Mouse (Mus musculus) forebrain, postnatal 0 days (tissue): Measurements from ENCODE around the gene Ube2k. TPM values are rescaled to one million over a fixed set of nuclear protein-coding genes. Genes with fewer than 3 reads are reported as not detected.

Source experiments
- ATAC-seq: fragments of 200-750 bp; cut with Nextera tagmentation; 2 replicates; pipeline ENCODE4 v1.8.0; 2017; ENCODE audit warnings: mild to moderate bottlenecking, moderate library complexity
- DNase-seq: peaks from one replicate; pipeline ENCODE4 v3.0.0-alpha.2; 2015
- H3K27ac ChIP-seq: fragments of 300-500 bp; sonication (generic); 2 replicates; pipeline ENCODE4 v1.5.1; 2014; ENCODE audit warnings: low read depth, mild to moderate bottlenecking, antibody characterized with exemption, low read length, moderate library complexity, mixed read lengths
- H3K27me3 ChIP-seq: fragments of 300-500 bp; sonication (generic); 2 replicates; pipeline ENCODE4 v1.6.1; 2014; ENCODE audit warnings: mild to moderate bottlenecking, low read length, mixed read lengths; ENCODE audit not compliant: insufficient read depth
- H3K36me3 ChIP-seq: fragments of 300-500 bp; sonication (generic); 2 replicates; pipeline ENCODE4 v1.6.1; 2014; ENCODE audit warnings: mild to moderate bottlenecking, moderate library complexity; ENCODE audit not compliant: insufficient read depth
- H3K4me1 ChIP-seq: fragments of 300-500 bp; sonication (generic); 2 replicates; pipeline ENCODE4 v1.6.1; 2014; ENCODE audit warnings: antibody characterized with exemption; ENCODE audit not compliant: insufficient read depth
- H3K4me2 ChIP-seq: fragments of 300-500 bp; sonication (generic); 2 replicates; pipeline ENCODE4 v1.6.1; 2014; ENCODE audit warnings: low read depth, mild to moderate bottlenecking, moderate library complexity
- H3K4me3 ChIP-seq: fragments of 300-500 bp; sonication (generic); 2 replicates; pipeline ENCODE4 v1.5.1; 2014; ENCODE audit warnings: low read depth, low read length, mixed read lengths
- H3K9ac ChIP-seq: fragments of 300-500 bp; sonication (generic); 2 replicates; pipeline ENCODE4 v1.6.1; 2014; ENCODE audit warnings: mild to moderate bottlenecking
- H3K9me3 ChIP-seq: fragments of 300-500 bp; sonication (generic); 2 replicates; pipeline ENCODE4 v1.6.1; 2016; ENCODE audit warnings: low read length
- CTCF ChIP-seq: sonication (generic); IDR thresholded peaks from 2 replicates; pipeline ENCODE4 v1.5.1; 2016; ENCODE audit warnings: antibody characterized with exemption, control low read depth, low read depth
- WGBS: fragments of 180-500 bp; shearing (Covaris S2); extraction: QIAGEN DNeasy Blood & Tissue Kit; methylation state at CpG from one replicate; pipeline ENCODE4 v1.1.7; 2014; 5-methylcytosine and 5-hydroxymethylcytosine counted together
- polyA plus RNA-seq: library from polyadenylated mRNA; unstranded; fragments of >200 nt; fragmentation: Nextera tagmentation; extraction: Ambion mirVana; gene quantifications from 2 replicates; pipeline ENCODE4 v1.2.1, GENCODE M21; 2015
- total RNA-seq: library from RNA; depleted of rRNA; stranded (reverse); fragments of >200 nt; gene quantifications from 2 replicates; pipeline ENCODE4 v1.2.3, GENCODE M21; 2014

The Ube2k gene
- total and polyA plus RNA-seq, 2 experiments from 2014 or later: 55.8 to 207 TPM

DNA sequence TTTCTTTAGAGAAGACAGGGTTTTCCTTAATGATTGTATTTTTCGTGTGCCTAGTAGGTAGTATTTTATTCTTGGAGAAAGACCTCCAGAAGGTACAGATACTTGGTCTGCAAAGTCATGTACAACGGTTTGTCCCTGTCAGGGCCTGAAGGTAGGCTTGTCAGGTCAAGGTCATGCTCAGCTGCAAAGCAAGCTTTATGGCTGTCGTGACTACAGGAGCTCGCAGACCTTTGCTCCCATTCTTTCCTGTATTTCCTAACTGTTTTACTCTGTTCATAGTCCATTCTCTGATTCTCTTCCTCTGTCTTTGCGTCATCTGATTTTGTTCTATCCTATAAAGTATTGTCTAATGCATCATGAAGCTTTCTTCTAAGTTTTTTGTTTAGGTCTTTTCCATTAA, 49.3 kb downstream of the Ube2k start:
- no peak for ATAC-seq

DNA sequence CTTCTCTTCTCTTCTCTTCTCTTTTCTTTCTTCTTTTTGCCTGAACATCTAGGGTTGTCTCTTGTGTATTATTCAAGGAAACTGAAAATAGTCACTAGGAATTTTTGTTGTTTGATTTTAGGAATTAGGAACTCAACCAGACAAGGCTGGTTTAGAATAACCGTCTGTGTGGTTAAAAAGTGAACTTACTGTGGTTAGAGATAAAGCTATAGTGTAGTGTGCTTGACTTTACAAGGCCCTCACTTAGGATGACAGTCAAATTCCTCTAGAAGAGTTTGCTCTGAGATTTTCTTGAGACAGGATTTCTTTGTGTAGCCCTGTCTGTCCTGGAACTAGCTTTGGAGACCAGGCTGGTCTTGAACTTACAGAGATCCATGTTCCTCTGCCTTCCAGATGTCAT, 53.2 kb downstream of the Ube2k start:
- DNase-seq (no peak), ATAC-seq (no peak)
- no peak for TF ChIP-seq CTCF
- H3K9me3 ChIP-seq: no peaks in the 10 kb centered on the region
- no peak overlapping the region for H3K9ac ChIP-seq
- no peak overlapping the region for H3K4me3 ChIP-seq
- no peak overlapping the region for H3K27ac ChIP-seq
- H3K4me2 ChIP-seq: no peak overlapping the region
- peaks cover 10% of the 10 kb centered on the region; the same call in 1 of the 2 replicates for H3K36me3 ChIP-seq
- no peaks in the 10 kb centered on the region for H3K4me1 ChIP-seq
- 95% methylated on average over 1 of the region's 1 CpGs for WGBS
- H3K27me3 ChIP-seq: no peaks in the 10 kb centered on the region

More for the DNA sequence above, 49.3 kb downstream of the Ube2k start:
- Histone ChIP-seq H3K27ac (no peak overlapping the region), H3K4me2 (no peak overlapping the region), H3K27me3 (no peaks in the 10 kb centered on the region), H3K4me3 (no peak overlapping the region), H3K36me3 (peaks cover 2% of the 10 kb centered on the region), H3K9me3 (no peaks in the 10 kb centered on the region), H3K9ac (no peak overlapping the region), H3K4me1 (no peaks in the 10 kb centered on the region)
- TF ChIP-seq CTCF: no peak
- 95% methylated on average over 5 of the region's 5 CpGs for whole genome bisulfite sequencing
- no peak for DNase-seq

DNA sequence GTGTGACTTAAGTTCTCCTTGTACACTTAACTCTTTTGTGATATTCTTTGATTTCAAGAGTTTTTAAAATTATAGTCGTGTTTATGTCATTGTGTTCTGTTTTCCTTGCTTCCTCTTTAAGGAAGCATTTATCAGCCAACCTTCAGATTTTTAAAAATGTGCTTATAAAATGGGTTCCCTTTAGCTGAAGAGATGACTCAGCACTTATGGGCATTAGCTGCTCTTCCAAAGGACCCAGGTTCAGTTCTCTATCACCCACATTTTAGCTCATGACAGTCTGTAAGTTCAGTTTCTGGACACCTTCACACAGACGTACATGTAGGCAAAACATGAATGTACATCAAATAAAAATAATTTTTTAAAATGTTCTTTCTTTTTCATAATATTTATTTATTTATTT, 55.4 kb downstream of the Ube2k start:
- WGBS: 86% methylated on average over 2 of the region's 2 CpGs
- peaks cover 13% of the 10 kb centered on the region; the same call in 1 of the 2 replicates for H3K36me3 ChIP-seq
- no peak for TF ChIP-seq CTCF

DNA sequence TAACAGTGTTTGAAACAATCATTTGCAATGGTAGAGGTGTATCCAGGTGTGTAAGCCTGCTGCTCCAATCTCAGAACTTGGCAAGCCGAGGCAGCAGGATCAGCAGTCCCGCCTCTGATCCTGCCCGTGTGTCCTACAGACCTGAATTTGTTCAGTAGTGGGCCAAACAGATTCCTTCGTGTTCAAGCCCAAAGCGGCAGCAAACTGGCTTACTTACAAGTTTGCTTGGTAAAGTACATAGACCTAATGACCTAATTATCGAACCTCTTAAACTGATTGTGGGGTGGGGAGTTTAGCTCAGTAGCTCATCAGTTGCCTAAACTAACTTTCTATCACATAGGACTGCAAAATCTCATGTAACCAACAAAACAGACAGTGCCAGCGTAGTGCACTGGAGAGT, 62.6 kb downstream of the Ube2k start:
- H3K27me3 ChIP-seq: no peaks in the 10 kb centered on the region
- WGBS: 88% methylated on average over 7 of the region's 7 CpGs
- ATAC-seq: no peak
- H3K4me1 ChIP-seq: no peaks in the 10 kb centered on the region
- no peak overlapping the region for H3K4me3 ChIP-seq
- TF ChIP-seq CTCF: no peak
- peaks cover 20% of the 10 kb centered on the region for H3K36me3 ChIP-seq
- no peak for DNase-seq
- no peak overlapping the region for H3K27ac ChIP-seq
- H3K9ac ChIP-seq: no peak overlapping the region
- no peak overlapping the region for H3K4me2 ChIP-seq
- H3K9me3 ChIP-seq: no peaks in the 10 kb centered on the region

More for the DNA sequence above, 55.4 kb downstream of the Ube2k start:
- no peaks in the 10 kb centered on the region for H3K9me3 ChIP-seq
- no peaks in the 10 kb centered on the region for H3K4me1 ChIP-seq
- H3K27me3 ChIP-seq: no peaks in the 10 kb centered on the region
- no peak for ATAC-seq
- H3K27ac ChIP-seq: no peak overlapping the region
- no peak overlapping the region for H3K4me3 ChIP-seq
- no peak for DNase-seq
- no peak overlapping the region for H3K4me2 ChIP-seq
- H3K9ac ChIP-seq: no peak overlapping the region

DNA sequence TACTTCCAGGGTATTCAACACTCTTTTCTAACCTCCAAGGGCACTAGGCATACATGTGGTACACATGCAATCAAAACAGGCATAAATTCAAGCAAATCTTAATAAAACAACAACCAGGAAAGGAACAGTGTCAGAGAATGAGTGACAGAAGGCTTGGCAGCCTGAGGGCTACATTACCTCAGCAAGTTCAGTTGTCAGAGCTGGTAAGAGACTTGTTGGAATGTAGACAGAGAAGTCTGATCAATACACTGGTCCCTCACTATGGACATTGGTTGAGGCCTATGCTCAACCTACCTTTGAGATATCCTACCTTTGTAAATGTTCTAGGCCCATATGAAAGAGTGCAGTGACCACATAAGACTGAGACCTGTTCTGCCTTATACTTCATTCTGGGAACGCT, 69.8 kb downstream of the Ube2k start:
- Histone ChIP-seq H3K27ac (no peak overlapping the region), H3K36me3 (0 out of 2 replicates have a peak, but pooled peaks cover 3% of the 10 kb centered on the region), H3K4me1 (no peaks in the 10 kb centered on the region), H3K9me3 (no peaks in the 10 kb centered on the region), H3K4me2 (no peak overlapping the region), H3K4me3 (no peak overlapping the region), H3K9ac (no peak overlapping the region), H3K27me3 (no peaks in the 10 kb centered on the region)
- DNase-seq (no peak), ATAC-seq (no peak)
- no peak for TF ChIP-seq CTCF
- 91% methylated on average over 1 of the region's 1 CpGs for WGBS

DNA sequence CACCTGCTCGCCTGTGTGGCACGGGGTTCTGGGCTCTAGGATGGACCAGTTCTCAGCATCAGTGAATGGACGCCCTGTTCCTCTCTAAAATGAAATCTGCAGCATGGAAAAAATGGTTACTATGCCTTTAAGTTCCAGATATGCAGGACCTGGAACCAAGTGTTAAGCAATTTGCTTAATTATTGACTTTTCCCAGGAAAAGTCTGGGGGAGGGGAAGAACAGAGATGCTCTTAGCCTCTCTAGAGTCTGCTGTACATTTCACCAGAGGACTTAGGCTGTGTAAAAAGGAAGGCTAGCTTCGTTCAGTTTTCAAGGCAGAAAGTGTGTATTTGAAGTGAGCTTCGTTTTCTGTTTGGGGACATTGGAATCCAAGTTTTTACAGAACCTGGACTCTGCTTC, 72.7 kb downstream of the Ube2k start:
- no peak overlapping the region for H3K4me2 ChIP-seq
- WGBS: 89% methylated on average over 5 of the region's 5 CpGs
- H3K4me1 ChIP-seq: no peaks in the 10 kb centered on the region
- peaks cover 8% of the 10 kb centered on the region; the same call in 1 of the 2 replicates for H3K36me3 ChIP-seq
- DNase-seq (no peak), ATAC-seq (no peak)
- H3K27ac ChIP-seq: no peak overlapping the region
- H3K9me3 ChIP-seq: no peaks in the 10 kb centered on the region
- no peak overlapping the region for H3K4me3 ChIP-seq
- no peak for TF ChIP-seq CTCF
- no peak overlapping the region for H3K9ac ChIP-seq
- no peaks in the 10 kb centered on the region for H3K27me3 ChIP-seq

DNA sequence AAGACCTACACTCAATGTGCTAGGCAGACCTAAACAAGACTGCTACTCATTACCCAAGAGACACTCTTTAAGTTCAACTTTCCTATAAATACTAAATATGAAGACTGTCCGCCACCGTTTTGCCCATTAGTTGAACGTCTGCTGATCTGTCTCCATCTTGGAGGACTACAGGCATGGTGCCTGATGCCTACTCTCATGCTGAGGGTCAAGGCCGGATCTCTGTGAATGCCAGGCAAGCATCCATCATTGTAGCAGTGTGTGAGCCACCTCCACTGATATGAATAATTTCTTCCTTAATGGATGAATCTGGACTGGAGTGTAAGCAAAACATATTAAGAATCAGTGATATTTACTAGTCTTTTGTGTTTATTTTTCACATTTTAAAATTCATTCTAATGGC, 73.5 kb downstream of the Ube2k start:
- H3K4me3 ChIP-seq: no peak overlapping the region
- no peaks in the 10 kb centered on the region for H3K27me3 ChIP-seq
- DNase-seq (no peak), ATAC-seq (no peak)
- H3K9me3 ChIP-seq: no peaks in the 10 kb centered on the region
- no peak overlapping the region for H3K27ac ChIP-seq
- no peaks in the 10 kb centered on the region for H3K4me1 ChIP-seq
- H3K4me2 ChIP-seq: no peak overlapping the region
- 89% methylated on average over 4 of the region's 4 CpGs for WGBS
- TF ChIP-seq CTCF: no peak
- no peak overlapping the region for H3K9ac ChIP-seq
- H3K36me3 ChIP-seq: peaks cover 13% of the 10 kb centered on the region
